Mouse (Mus musculus) small intestine, adult 2 months (tissue): ENCODE measurements around the gene Hspa12a. TPM values are rescaled to one million over a fixed set of nuclear protein-coding genes. Genes with fewer than 3 reads are reported as not detected.

ENCODE experiments used
- H3K27ac ChIP-seq: fragments of 200-500 bp; 2 replicates; pipeline ENCODE4 v1.5.1; 2012; ENCODE audit warnings: low read depth, low read length, control low read depth, inconsistent platforms; ENCODE audit not compliant: insufficient read depth
- H3K27me3 ChIP-seq: fragments of 200-500 bp; 2 replicates; pipeline ENCODE4 v1.6.1; 2012; ENCODE audit warnings: mild to moderate bottlenecking, moderate library complexity, low read length, inconsistent platforms; ENCODE audit not compliant: control insufficient read depth, insufficient read depth
- H3K36me3 ChIP-seq: fragments of 200-500 bp; 2 replicates; pipeline ENCODE4 v1.6.1; 2012; ENCODE audit warnings: mild to moderate bottlenecking, low read length, control low read depth, inconsistent platforms; ENCODE audit not compliant: control insufficient read depth, insufficient read depth
- H3K4me1 ChIP-seq: fragments of 200-500 bp; 2 replicates; pipeline ENCODE4 v1.6.1; 2012; ENCODE audit warnings: low read length, inconsistent platforms, mixed read lengths; ENCODE audit not compliant: control insufficient read depth, insufficient read depth, insufficient read length
- H3K4me3 ChIP-seq: fragments of 200-500 bp; 2 replicates; pipeline ENCODE4 v1.5.1; 2012; ENCODE audit warnings: low read depth, mild to moderate bottlenecking, control low read depth, inconsistent platforms, low read length, moderate library complexity
- CTCF ChIP-seq: fragments of 200-500 bp; IDR thresholded peaks from 2 replicates; pipeline ENCODE4 v1.5.1; 2012; ENCODE audit warnings: low read depth, mild to moderate bottlenecking, control low read depth, inconsistent platforms, low read length, moderate library complexity, mixed read lengths; ENCODE audit not compliant: insufficient replicate concordance, insufficient read length; ENCODE audit errors: extremely low read depth
- POLR2A ChIP-seq: fragments of 200-500 bp; IDR thresholded peaks from 2 replicates; pipeline ENCODE4 v1.6.1; 2012; ENCODE audit warnings: low read depth, mild to moderate bottlenecking, control low read depth, inconsistent platforms, low read length, moderate library complexity
- WGBS: fragments of 180-500 bp; shearing (Covaris S2); methylation state at CpG from one replicate; pipeline ENCODE4 v1.1.7; 2018; 5-methylcytosine and 5-hydroxymethylcytosine counted together
- polyA plus RNA-seq: library from polyadenylated mRNA; depleted of rRNA; stranded (reverse); fragments of >200 nt; gene quantifications from 2 replicates; pipeline ENCODE4 v1.2.3, GENCODE M21; 2012

Hspa12a gene
- polyA plus RNA-seq, 1 experiment = 16.7 TPM

DNA sequence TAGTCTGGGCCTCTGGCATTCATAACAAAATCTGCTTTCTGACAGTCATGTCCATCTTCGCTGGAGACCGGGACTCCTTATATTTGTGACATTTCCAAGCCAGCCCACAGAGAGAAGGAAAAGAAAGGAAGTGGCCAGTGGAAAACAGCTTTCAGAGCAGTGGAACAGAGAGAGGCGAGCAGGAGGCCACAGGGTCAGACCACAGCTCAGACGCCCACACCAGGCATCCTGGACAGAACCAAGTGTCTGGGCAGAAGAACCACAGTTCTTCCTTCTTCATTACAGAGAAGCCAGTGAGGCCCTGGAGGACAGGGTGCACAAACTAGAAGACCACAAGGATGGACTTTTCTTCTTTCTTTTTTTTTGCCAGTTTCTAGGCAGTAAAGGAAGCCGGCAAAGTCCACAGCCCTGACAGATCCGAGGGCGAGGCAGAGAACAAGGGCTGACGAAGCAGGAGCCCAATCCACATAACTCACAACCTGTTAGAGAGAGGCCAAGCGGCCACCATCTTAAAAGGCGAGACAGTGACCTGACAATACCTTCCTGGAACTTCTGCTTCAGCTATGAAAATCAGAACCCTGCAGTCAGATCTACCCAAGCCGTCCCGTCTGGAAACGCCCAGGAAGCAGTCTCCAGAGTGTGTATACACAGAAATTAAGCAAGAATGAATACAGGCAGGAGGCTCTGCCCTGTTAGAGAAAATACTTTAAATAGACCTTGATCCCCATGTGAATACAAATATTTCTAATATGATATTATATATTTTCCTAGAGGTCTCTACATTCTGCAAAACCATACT, 93.9 kb downstream of the Hspa12a start:
- Histone ChIP-seq H3K4me3 (no peak overlapping the region), H3K36me3 (no peaks in the 10 kb centered on the region), H3K4me1 (peaks cover 25% of the 10 kb centered on the region), H3K27me3 (no peaks in the 10 kb centered on the region), H3K27ac (peak overlapping the region; percentile 2; the same call in 1 of the 2 replicates)
- TF ChIP-seq CTCF (no peak), POLR2A (no peak)
- WGBS = 57% methylated on average over 13 of the region's 13 CpGs

DNA sequence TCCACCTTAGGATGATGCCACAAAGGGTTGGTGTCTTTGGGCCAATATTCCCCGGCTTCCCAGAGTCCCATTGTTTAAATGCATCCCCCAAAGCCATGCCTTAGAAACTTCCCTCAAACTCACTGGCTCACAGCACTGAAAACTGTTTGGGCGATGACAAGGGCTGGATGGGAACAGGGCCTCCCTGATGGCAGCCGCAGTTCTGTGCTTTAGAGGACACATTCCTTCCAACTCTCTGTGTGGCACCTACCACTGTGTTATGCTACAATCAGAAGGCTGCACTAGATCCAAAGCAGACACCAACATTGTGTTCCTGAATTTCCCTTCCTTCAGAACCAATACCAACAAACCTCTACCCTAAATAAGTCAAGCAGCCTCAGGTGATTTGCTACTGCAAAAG, 99.8 kb downstream of the Hspa12a start:
- H3K27ac ChIP-seq = no peak overlapping the region
- H3K27me3 ChIP-seq = no peaks in the 10 kb centered on the region
- H3K36me3 ChIP-seq = no peaks in the 10 kb centered on the region
- no peak overlapping the region for H3K4me3 ChIP-seq
- 86% methylated on average over 3 of the region's 3 CpGs for WGBS
- TF ChIP-seq POLR2A = no peak
- no peak for TF ChIP-seq CTCF
- H3K4me1 ChIP-seq = no peaks in the 10 kb centered on the region

DNA sequence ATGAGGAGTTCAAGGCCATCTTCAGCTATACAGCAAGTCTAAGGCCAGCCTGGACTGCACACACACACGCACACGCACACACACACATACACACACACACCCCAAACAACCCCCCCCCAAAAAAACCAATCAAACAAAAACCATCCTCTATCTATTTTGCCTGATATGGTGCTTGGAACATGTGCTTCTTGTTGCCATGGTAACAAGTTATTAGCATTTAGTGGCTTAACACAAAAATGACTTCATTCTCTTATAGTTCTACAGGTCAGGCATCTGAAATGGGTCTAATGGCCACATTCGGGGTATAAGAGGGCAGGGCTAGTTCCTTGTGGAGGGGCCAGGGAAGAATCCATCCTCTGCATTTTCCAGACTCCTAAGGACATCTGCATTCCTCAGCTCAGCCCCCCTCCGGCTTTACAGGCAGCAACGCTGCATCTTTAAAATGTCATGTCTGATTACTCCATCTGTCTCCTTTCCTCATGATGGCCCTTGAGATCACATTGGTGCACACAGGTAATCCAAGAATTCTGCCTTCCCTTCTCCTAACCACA, 102.7 kb downstream of the Hspa12a start:
- no peaks in the 10 kb centered on the region; the same call in 1 of the 2 replicates for H3K4me1 ChIP-seq
- WGBS = 81% methylated on average over 5 of the region's 5 CpGs
- no peaks in the 10 kb centered on the region for H3K27me3 ChIP-seq
- no peak overlapping the region for H3K4me3 ChIP-seq
- no peaks in the 10 kb centered on the region for H3K36me3 ChIP-seq
- TF ChIP-seq CTCF = no peak
- no peak overlapping the region for H3K27ac ChIP-seq

GRCm38 (mm10) chr19:58839806-58840205, 103.6 kb downstream of the Hspa12a start:
- Histone ChIP-seq H3K27me3 (no peaks in the 10 kb centered on the region), H3K4me1 (no peaks in the 10 kb centered on the region; the same call in 1 of the 2 replicates), H3K36me3 (no peaks in the 10 kb centered on the region), H3K27ac (no peak overlapping the region), H3K4me3 (no peak overlapping the region)
- TF ChIP-seq CTCF (no peak), POLR2A (no peak)
- 68% methylated on average over 4 of the region's 4 CpGs for WGBS

- Histone ChIP-seq H3K4me3 (no peak overlapping the region), H3K27ac (no peak overlapping the region), H3K27me3 (no peaks in the 10 kb centered on the region), H3K4me1 (no peaks in the 10 kb centered on the region; the same call in 1 of the 2 replicates), H3K36me3 (no peaks in the 10 kb centered on the region)
- WGBS = 82% methylated on average over 3 of the region's 3 CpGs
- no peak for TF ChIP-seq CTCF
- TF ChIP-seq POLR2A = no peak
These were observed 104.1 kb downstream of the Hspa12a start for GRCm38 (mm10) chr19:58839345-58839744.

DNA sequence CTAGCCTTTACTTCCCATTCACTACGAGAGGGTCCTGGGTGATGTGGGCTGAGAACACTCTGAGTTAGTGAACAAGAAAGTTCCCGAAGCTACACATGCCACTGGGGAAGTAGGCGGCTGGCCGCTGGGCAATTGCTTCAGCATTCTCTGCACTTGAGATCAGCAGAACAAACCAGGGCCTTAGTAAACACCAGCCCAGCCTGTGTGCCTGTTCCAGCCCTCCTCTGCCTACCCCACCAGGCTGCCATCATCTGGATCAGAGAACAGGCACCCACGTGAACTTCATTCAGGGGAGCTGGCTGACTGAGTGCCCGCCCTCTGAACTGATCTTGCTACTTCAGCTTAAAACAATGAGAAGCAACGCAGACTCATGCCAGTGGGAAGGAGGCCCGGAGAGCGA, 104.7 kb downstream of the Hspa12a start:
- Histone ChIP-seq H3K27ac (no peak overlapping the region), H3K4me1 (no peaks in the 10 kb centered on the region; the same call in 1 of the 2 replicates), H3K4me3 (no peak overlapping the region), H3K36me3 (no peaks in the 10 kb centered on the region), H3K27me3 (no peaks in the 10 kb centered on the region)
- TF ChIP-seq CTCF (no peak), POLR2A (no peak)
- 72% methylated on average over 9 of the region's 9 CpGs for WGBS

GRCm38 (mm10) chr19:58833639-58834180, 109.7 kb downstream of the Hspa12a start:
- Histone ChIP-seq H3K4me3 (no peak overlapping the region), H3K27ac (no peak overlapping the region)
- WGBS = 66% methylated on average over 13 of the region's 13 CpGs

More at GRCm38 (mm10) chr19:58833639-58834180, 109.7 kb downstream of the Hspa12a start:
- Histone ChIP-seq H3K36me3 (no peaks in the 10 kb centered on the region), H3K4me1 (no peaks in the 10 kb centered on the region; the same call in 1 of the 2 replicates), H3K27me3 (no peaks in the 10 kb centered on the region)
- TF ChIP-seq CTCF = no peak
- TF ChIP-seq POLR2A = no peak
